Mouse (Mus musculus): ENCODE measurements around the gene Il17rb. TPM values are rescaled to one million over a fixed set of nuclear protein-coding genes. Genes with fewer than 3 reads are reported as not detected.

Il17rb gene
- total RNA-seq, 2 experiments from 2014 or later, result 0.89 to 1.2 TPM

- no peak for DNase-seq (ENCODE audit: extremely low spot score in 1 of 2, low spot score in 1 of 2)
Observed at GRCm38 (mm10) chr14:30017794-30018462, 9.2 kb upstream of the Il17rb start.

- DNase-seq (ENCODE audit: extremely low spot score in 1 of 2, low spot score in 1 of 2), result no peak
Observed at GRCm38 (mm10) chr14:30016666-30017065, 8.0 kb upstream of the Il17rb start.

GRCm38 (mm10) chr14:30015008-30015407 is 6.3 kb upstream of the Il17rb start:
- no peak for DNase-seq (ENCODE audit: extremely low spot score in 1 of 2, low spot score in 1 of 2)

- DNase-seq (ENCODE audit: extremely low spot score in 1 of 2, low spot score in 1 of 2), result no peak
Observed at GRCm38 (mm10) chr14:30014487-30014886, 5.8 kb upstream of the Il17rb start.

GRCm38 (mm10) chr14:30011886-30012560 is 3.3 kb upstream of the Il17rb start:
- no peak for DNase-seq (ENCODE audit: extremely low spot score in 1 of 2, low spot score in 1 of 2)

- peak in 1 of 2 experiments; percentile 59 for DNase-seq (ENCODE audit: extremely low spot score in 1 of 2, low spot score in 1 of 2)
Observed at GRCm38 (mm10) chr14:30009864-30010560, 1.3 kb upstream of the Il17rb start.

GRCm38 (mm10) chr14:29999475-29999811 is 9.3 kb downstream of the Il17rb start:
- no peak for DNase-seq (ENCODE audit: extremely low spot score in 1 of 2, low spot score in 1 of 2)

GRCm38 (mm10) chr14:29998747-29999474 is 9.8 kb downstream of the Il17rb start:
- no peak for DNase-seq (ENCODE audit: extremely low spot score in 1 of 2, low spot score in 1 of 2)

- no peak for DNase-seq (ENCODE audit: extremely low spot score in 1 of 2, low spot score in 1 of 2)
Observed at GRCm38 (mm10) chr14:29997345-29997744, 11.4 kb downstream of the Il17rb start.

- no peak for DNase-seq (ENCODE audit: extremely low spot score in 1 of 2, low spot score in 1 of 2)
Observed at GRCm38 (mm10) chr14:29996000-29996751, 12.5 kb downstream of the Il17rb start.

- no peak for DNase-seq (ENCODE audit: extremely low spot score in 1 of 2, low spot score in 1 of 2)
Observed at GRCm38 (mm10) chr14:29994976-29995375, 13.7 kb downstream of the Il17rb start.

GRCm38 (mm10) chr14:29988337-29988736 is 20.4 kb downstream of the Il17rb start:
- DNase-seq (ENCODE audit: extremely low spot score in 1 of 2, low spot score in 1 of 2), result no peak

GRCm38 (mm10) chr14:29987739-29988138 is 21.0 kb downstream of the Il17rb start:
- DNase-seq (ENCODE audit: extremely low spot score in 1 of 2, low spot score in 1 of 2), result no peak

- DNase-seq (ENCODE audit: extremely low spot score in 1 of 2, low spot score in 1 of 2), result no peak
Observed at GRCm38 (mm10) chr14:29987276-29987675, 21.4 kb downstream of the Il17rb start.

GRCm38 (mm10) chr14:29986096-29986495 is 22.6 kb downstream of the Il17rb start:
- no peak for DNase-seq (ENCODE audit: extremely low spot score in 1 of 2, low spot score in 1 of 2)

- DNase-seq (ENCODE audit: extremely low spot score in 1 of 2, low spot score in 1 of 2), result no peak
Observed at GRCm38 (mm10) chr14:29980447-29981205, 28.1 kb downstream of the Il17rb start.

- DNase-seq (ENCODE audit: extremely low spot score in 1 of 2, low spot score in 1 of 2), result peak; percentile 89 to 92
Observed at GRCm38 (mm10) chr14:29978254-29979204, 30.2 kb downstream of the Il17rb start, which contains the start of gene Actr8. TSS of gene Actr8 (plus strand) at chr14:29978337.

- DNase-seq (ENCODE audit: extremely low spot score in 1 of 2, low spot score in 1 of 2), result no peak
Observed at GRCm38 (mm10) chr14:29976927-29977326, 31.8 kb downstream of the Il17rb start.

All from layer of hippocampus, postnatal 25 days (tissue).